8 mouse cellular contexts compared by ENCODE assay signal in the genomic region with DNA sequence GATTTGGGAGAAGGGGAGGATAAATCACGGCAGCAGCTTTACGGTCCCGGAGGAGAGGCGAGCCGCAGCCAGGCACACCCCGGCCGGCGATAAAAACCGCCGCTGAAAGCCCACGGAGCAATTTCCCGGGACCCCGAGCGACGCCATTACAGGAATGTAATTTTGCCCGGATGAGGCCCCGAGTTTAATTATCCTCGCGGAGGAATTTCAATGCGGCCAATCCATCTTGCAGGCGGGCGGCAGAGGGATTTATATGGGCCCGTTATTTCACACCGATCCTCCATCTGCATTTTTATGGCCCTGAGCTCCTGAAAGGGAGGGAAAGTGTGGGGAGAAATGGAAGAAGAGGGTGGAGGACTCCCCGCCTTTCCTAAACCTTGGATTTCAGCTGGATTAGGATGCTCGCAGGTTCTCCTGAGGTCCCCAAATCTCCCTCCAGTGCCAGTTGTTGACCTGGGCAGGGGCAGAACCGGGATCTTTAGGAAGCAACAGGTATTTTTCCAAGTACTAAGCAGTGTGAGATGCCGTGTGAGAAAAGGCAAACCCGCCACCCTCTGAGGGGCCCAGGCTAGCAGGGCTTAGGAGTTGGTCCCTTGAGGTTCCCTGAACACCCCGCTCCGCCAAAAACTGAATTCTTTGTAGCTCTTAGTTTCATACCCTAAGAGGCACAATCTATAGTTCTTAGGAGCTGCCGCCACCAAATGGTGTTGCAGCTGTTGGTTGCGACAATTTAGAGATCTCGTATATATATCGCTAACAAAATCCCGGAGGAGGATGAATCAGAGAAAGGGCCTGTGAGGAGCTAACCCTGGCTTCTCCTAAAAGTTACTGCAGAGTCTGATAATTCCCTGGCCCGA. TPM values are rescaled to one million over a fixed set of nuclear protein-coding genes. Genes with fewer than 3 reads are reported as not detected.
DNase-seq lines count a peak whose midpoint lies in the region; ATAC-seq and TF ChIP-seq lines count a peak whose summit lies in the region.

TSS of gene Atp5g2 (minus strand) at position 138 of the 857 bp plus-strand sequence.

- no peak within 1 kb of the TSS for H3K9ac ChIP-seq in CH12.LX (ENCODE audit: insufficient read depth, low read depth)
- H3K9ac ChIP-seq in embryonic facial prominence, embryonic 14.5 days (ENCODE audit: low read depth, low read length), result peak within 1 kb of the TSS; percentile 89
- peak within 1 kb of the TSS; percentile 78 for H3K9ac ChIP-seq in heart, embryonic 12.5 days
- H3K9ac ChIP-seq in kidney, embryonic 14.5 days (ENCODE audit: low read depth, low read length), result peak within 1 kb of the TSS; percentile 77
- H3K9ac ChIP-seq in liver, embryonic 14.5 days (replicated peaks), result peak within 1 kb of the TSS; percentile 50

- in situ Hi-C loops in CH12.LX (cut with MboI; ENCODE audit: low pct_ligation_motif_present, low pct_unique_long_range_greater_than_20kb, low sequenced_read_pairs), result no loop called here

- H3K36me3 ChIP-seq in CH12.LX (replicated peaks in 1 of 2; ENCODE audit: control insufficient read depth in 1 of 2, insufficient read depth in 1 of 2, low read length in 1 of 2), result peaks cover 8 to 22% of the 10 kb centered on the region in 2 experiments
- peaks cover 6% of the 10 kb centered on the region for H3K36me3 ChIP-seq in embryonic facial prominence, embryonic 14.5 days (ENCODE audit: control insufficient read depth, insufficient read depth, low read length)
- H3K36me3 ChIP-seq in heart, embryonic 12.5 days, result peaks cover 11% of the 10 kb centered on the region
- H3K36me3 ChIP-seq in kidney, embryonic 14.5 days (ENCODE audit: control insufficient read depth, insufficient read depth, low read length), result peaks cover 20% of the 10 kb centered on the region
- H3K36me3 ChIP-seq in liver, embryonic 14.5 days (replicated peaks; ENCODE audit: control insufficient read depth, insufficient read depth, low read depth), result peaks cover 2% of the 10 kb centered on the region

- H3K9me3 ChIP-seq in CH12.LX (replicated peaks; ENCODE audit: low read length), result peaks cover 5% of the 10 kb centered on the region
- H3K9me3 ChIP-seq in embryonic facial prominence, embryonic 14.5 days (ENCODE audit: control insufficient read depth, low read length), result no peaks in the 10 kb centered on the region
- H3K9me3 ChIP-seq in heart, embryonic 12.5 days (replicated peaks), result no peaks in the 10 kb centered on the region
- H3K9me3 ChIP-seq in kidney, embryonic 14.5 days (ENCODE audit: control insufficient read depth, low read length), result no peaks in the 10 kb centered on the region
- no peaks in the 10 kb centered on the region for H3K9me3 ChIP-seq in liver, embryonic 14.5 days (ENCODE audit: control insufficient read depth, low read length)

- peak within 1 kb of the TSS; percentile 14; the same call in 1 of the 2 replicates for H3K4me2 ChIP-seq in CH12.LX (ENCODE audit: insufficient read depth, low read depth, poor library complexity, severe bottlenecking)
- peak within 1 kb of the TSS; percentile 63 for H3K4me2 ChIP-seq in embryonic facial prominence, embryonic 14.5 days (ENCODE audit: low read depth, low read length)
- peak within 1 kb of the TSS; percentile 76 for H3K4me2 ChIP-seq in heart, embryonic 12.5 days
- peak within 1 kb of the TSS; percentile 68 for H3K4me2 ChIP-seq in kidney, embryonic 14.5 days (replicated peaks; ENCODE audit: low read depth, low read length)
- H3K4me2 ChIP-seq in liver, embryonic 14.5 days (ENCODE audit: low read depth), result peak within 1 kb of the TSS; percentile 63

- peaks cover 26% of the 10 kb centered on the region for H3K79me2 ChIP-seq in CH12.LX (replicated peaks; ENCODE audit: control insufficient read depth, extremely low read depth, insufficient read depth, poor library complexity, severe bottlenecking)

- no peak for TF ChIP-seq POLR2A in CH12.LX (IDR thresholded peaks at IDR 0.05; ENCODE audit: low read depth, low read length)

- peaks cover 6 to 28% of the 10 kb centered on the region in 2 experiments for H3K4me1 ChIP-seq in CH12.LX (ENCODE audit: control insufficient read depth in 1 of 2, insufficient read depth in 2 of 2)
- peaks cover 22% of the 10 kb centered on the region for H3K4me1 ChIP-seq in embryonic facial prominence, embryonic 14.5 days (ENCODE audit: control insufficient read depth, insufficient read depth, low read length)
- peaks cover 27% of the 10 kb centered on the region for H3K4me1 ChIP-seq in heart, embryonic 12.5 days (replicated peaks)
- H3K4me1 ChIP-seq in kidney, embryonic 14.5 days (ENCODE audit: control insufficient read depth, insufficient read depth, low read length), result peaks cover 14% of the 10 kb centered on the region; the same call in 1 of the 2 replicates
- H3K4me1 ChIP-seq in liver, embryonic 14.5 days (replicated peaks; ENCODE audit: control insufficient read depth in 2 of 2, insufficient read depth in 2 of 2, low read length in 1 of 2), result peaks cover 8 to 27% of the 10 kb centered on the region in 2 experiments; a peak in 3 of 4 replicates

- no peak within 1 kb of the TSS for H3K27ac ChIP-seq in CH12.LX (ENCODE audit: insufficient read depth, low read depth)
- H3K27ac ChIP-seq in embryonic facial prominence, embryonic 14.5 days (replicated peaks; ENCODE audit: low read depth, low read length), result peak within 1 kb of the TSS; percentile 100
- peak within 1 kb of the TSS; percentile 99 for H3K27ac ChIP-seq in heart, embryonic 12.5 days (ENCODE audit: poor library complexity, severe bottlenecking)
- H3K27ac ChIP-seq in kidney, embryonic 14.5 days (ENCODE audit: low read depth, low read length), result peak within 1 kb of the TSS; percentile 99
- H3K27ac ChIP-seq in liver, embryonic 14.5 days, result peak within 1 kb of the TSS; percentile 27

- peak within 1 kb of the TSS in 1 of 3 experiments; percentile 5 for H3K4me3 ChIP-seq in CH12.LX (replicated peaks in 1 of 3; ENCODE audit: low read depth in 2 of 3, low read length in 2 of 3, poor library complexity in 1 of 3)
- peak within 1 kb of the TSS; percentile 56 for H3K4me3 ChIP-seq in embryonic facial prominence, embryonic 14.5 days (ENCODE audit: low read depth, low read length)
- peak within 1 kb of the TSS; percentile 51 for H3K4me3 ChIP-seq in heart, embryonic 12.5 days
- H3K4me3 ChIP-seq in kidney, embryonic 14.5 days (ENCODE audit: low read length), result peak within 1 kb of the TSS; percentile 76
- peak within 1 kb of the TSS; percentile 43 to 73; a peak in 3 of 4 replicates for H3K4me3 ChIP-seq in liver, embryonic 14.5 days (ENCODE audit: insufficient read depth in 1 of 2, low read depth in 2 of 2, low read length in 2 of 2)

- no peak for TF ChIP-seq EP300 in CH12.LX (IDR thresholded peaks at IDR 0.05; ENCODE audit: low read length)
- TF ChIP-seq EP300 in liver, embryonic 14.5 days (IDR thresholded peaks at IDR 0.05; ENCODE audit: low read depth), result no peak

- no peak for ATAC-seq in embryonic facial prominence, embryonic 14.5 days (ENCODE audit: low read depth)
- no peak for ATAC-seq in heart, embryonic 12.5 days (ENCODE audit: insufficient number of reproducible peaks, low FRiP score)
- ATAC-seq in kidney, embryonic 14.5 days (ENCODE audit: low FRiP score, low TSS enrichment), result no peak
- no peak for ATAC-seq in liver, embryonic 14.5 days (ENCODE audit: insufficient read depth)

- no peak for TF ChIP-seq RAD21 in CH12.LX (IDR thresholded peaks at IDR 0.05; ENCODE audit: low read depth, low read length)

- 2% methylated on average over 37 of the region's 37 CpGs for WGBS in embryonic facial prominence, embryonic 14.5 days
- WGBS in heart, embryonic 12.5 days, result 4% methylated on average over 37 of the region's 37 CpGs
- WGBS in kidney, embryonic 14.5 days, result 1% methylated on average over 37 of the region's 37 CpGs
- 13% methylated on average over 37 of the region's 37 CpGs for whole genome bisulfite sequencing in liver, embryonic 14.5 days (ENCODE audit: insufficient replicate concordance)

- dilution Hi-C loops in CH12.LX (cut with MboI; ENCODE audit: extremely low pct_ligation_motif_present, extremely low pct_unique_long_range_greater_than_20kb, low sequenced_read_pairs), result no loop called here

- no peak for DNase-seq in CH12.LX (ENCODE audit: extremely low read depth)
- DNase-seq in adrenal gland, adult 2 months, result peak; percentile 74
- peak; percentile 77 for DNase-seq in embryonic facial prominence, embryonic 14.5 days (ENCODE audit: low spot score)
- DNase-seq in liver, embryonic 14.5 days (ENCODE audit: low read depth in 3 of 3, low spot score in 3 of 3), result no peak
- peak; percentile 81 for DNase-seq in neural tube, embryonic 10.5 days (ENCODE audit: extremely low spot score, low spot score)
- peak; percentile 34 for DNase-seq in urinary bladder, adult 2 months (ENCODE audit: low spot score)

- no peak for TF ChIP-seq CTCF in CH12.LX (conservative IDR thresholded peaks at IDR 0.05 in 1 of 2, IDR thresholded peaks at IDR 0.05 in 1 of 2; ENCODE audit: low read depth in 2 of 2, low read length in 2 of 2)
- TF ChIP-seq CTCF in liver, embryonic 14.5 days (IDR thresholded peaks at IDR 0.05; ENCODE audit: low read depth), result no peak

- peaks cover 2% of the 10 kb centered on the region for H3K27me3 ChIP-seq in CH12.LX (replicated peaks)
- no peaks in the 10 kb centered on the region for H3K27me3 ChIP-seq in embryonic facial prominence, embryonic 14.5 days (replicated peaks; ENCODE audit: control insufficient read depth, insufficient read depth, low read length)
- H3K27me3 ChIP-seq in heart, embryonic 12.5 days (replicated peaks), result no peaks in the 10 kb centered on the region
- H3K27me3 ChIP-seq in kidney, embryonic 14.5 days (ENCODE audit: control insufficient read depth, insufficient read depth, low read length), result no peaks in the 10 kb centered on the region
- H3K27me3 ChIP-seq in liver, embryonic 14.5 days (ENCODE audit: control insufficient read depth, insufficient read depth, low read length), result peaks cover 28% of the 10 kb centered on the region

TF ChIP-seq in CH12.LX, 34 proteins besides CTCF, POLR2A, EP300 and RAD21 (continues in another document):
- TF ChIP-seq MAX (IDR thresholded peaks at IDR 0.05; ENCODE audit: low read length), result no peak
- TF ChIP-seq CHD1 (IDR thresholded peaks at IDR 0.05; ENCODE audit: low read depth, low read length), result no peak
- no peak for TF ChIP-seq USF2 (conservative IDR thresholded peaks at IDR 0.05; ENCODE audit: low read depth, low read length)
- TF ChIP-seq BHLHE40 (IDR thresholded peaks at IDR 0.05; ENCODE audit: low read depth, low read length), result no peak

RNA-seq across cellular contexts. Expression of gene Atp5g2, which starts in this region (rescaled TPM):
- total RNA-seq in CH12.LX (2012; rRNA removed) (571 and 589 TPM in 2 replicates), CH12.LX (2014; rRNA removed) (281 and 297 TPM in 2 replicates)
- polyA plus RNA-seq in CH12.LX (2012; ENCODE audit: insufficient read length, low read depth), result 33.9 and 35.0 TPM in 2 replicates
- 10 to 100 TPM; 19.5 to 24.2 TPM for total RNA-seq in adrenal gland, adult 2 months (2021)
- polyA plus RNA-seq in adrenal gland, adult 2 months (2012; rRNA removed), result 415 and 492 TPM in 2 replicates
- 82.9 and 94.1 TPM in 2 replicates for polyA plus RNA-seq in embryonic facial prominence, embryonic 14.5 days (2014; fragmentation: Nextera tagmentation; extraction: Ambion mirVana)
- polyA plus RNA-seq in heart, embryonic 12.5 days (2016; fragmentation: Nextera tagmentation; extraction: Ambion mirVana), result 73.0 and 88.2 TPM in 2 replicates
- polyA plus RNA-seq in kidney, embryonic 14.5 days (2014; fragmentation: Nextera tagmentation; extraction: Ambion mirVana), result 90.0 and 124 TPM in 2 replicates
- polyA plus RNA-seq in liver, embryonic 14.5 days (2012; rRNA removed), result 126 and 227 TPM in 2 replicates
- 38.4 and 42.3 TPM in 2 replicates for polyA plus RNA-seq in liver, embryonic 14.5 days (2014; fragmentation: Nextera tagmentation; extraction: Ambion mirVana)
- polyA plus RNA-seq in urinary bladder, adult 2 months (2012; rRNA removed), result 363 and 422 TPM in 2 replicates

Comparison
In these comparisons a context has a peak if more than half of its experiments do, and no peak if none do; other contexts are left out.
1. RNA of gene Atp5g2 (total RNA-seq): 281 to 589 TPM in CH12.LX; 19.5 to 24.2 TPM in adrenal gland, adult 2 months; every median in the first group is over 10 times any median in the second.
2. DNase-seq: peak in adrenal gland, adult 2 months (single experiment), embryonic facial prominence, embryonic 14.5 days (single experiment), neural tube, embryonic 10.5 days (single experiment) and urinary bladder, adult 2 months (single experiment); none in CH12.LX (single experiment) and liver, embryonic 14.5 days (0 of 3).
3. H3K4me2 ChIP-seq: peak in every context shown above with its lines; median percentile 76 in heart, embryonic 12.5 days; 68 in kidney, embryonic 14.5 days; 63 in embryonic facial prominence, embryonic 14.5 days; 63 in liver, embryonic 14.5 days; 14 in CH12.LX.